Mouse (Mus musculus) spleen, postnatal 36 days (tissue): Measurements from ENCODE around the gene Hist1h4b.

Experiments used
- DNase-seq, 2 experiments: peaks; one replicate each; pipeline ENCODE4 v3.0.0; 2022; ENCODE audit warnings: low spot score in 2 of 2, mixed read lengths in 1 of 2

Hist1h4b gene

GRCm38 (mm10) chr13:23740256-23740840 lies 16.5 kb upstream of the Hist1h4b start:
- no peak for DNase-seq

GRCm38 (mm10) chr13:23740910-23741309 lies 15.9 kb upstream of the Hist1h4b start:
- DNase-seq, result no peak

DNA sequence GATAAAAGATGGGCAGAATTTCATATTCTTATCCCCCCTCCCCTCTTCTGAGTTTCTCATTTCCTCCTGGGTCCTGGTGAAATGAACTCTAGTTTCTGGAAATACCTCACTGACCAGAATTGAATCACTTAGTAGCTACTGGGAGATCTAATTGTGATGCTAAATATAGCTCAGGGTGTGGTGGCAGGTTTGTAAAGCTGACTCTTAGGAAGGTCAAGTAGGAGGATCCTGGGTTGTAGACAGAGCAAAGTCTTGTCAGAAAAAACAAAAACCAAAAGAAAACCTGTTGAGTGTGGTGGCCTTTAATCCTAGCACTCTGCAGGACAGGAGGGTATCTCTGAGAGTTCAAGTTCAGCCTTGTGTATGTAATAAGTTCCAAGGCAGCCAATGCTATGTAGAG lies 14.8 kb upstream of the Hist1h4b start:
- no peak for DNase-seq

DNA sequence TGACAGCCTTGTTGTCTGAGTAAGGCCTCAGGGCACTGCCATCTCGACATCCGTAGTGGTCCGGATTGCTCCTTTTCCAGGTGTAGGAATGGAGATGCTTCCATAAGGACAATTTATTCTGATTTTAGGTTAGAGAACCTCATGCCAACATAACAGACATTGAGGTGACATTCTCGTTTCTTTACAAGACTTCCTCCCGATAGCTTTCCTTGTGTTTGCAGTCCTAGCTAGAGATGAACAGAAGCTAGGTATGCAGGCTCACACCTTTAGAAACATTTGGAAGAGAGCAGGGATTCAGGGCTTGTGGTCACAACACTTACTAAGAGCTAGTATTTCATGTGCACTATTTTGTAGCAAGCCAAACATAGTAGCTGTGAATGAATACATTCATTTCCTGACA lies 13.6 kb upstream of the Hist1h4b start:
- no peak for DNase-seq

DNA sequence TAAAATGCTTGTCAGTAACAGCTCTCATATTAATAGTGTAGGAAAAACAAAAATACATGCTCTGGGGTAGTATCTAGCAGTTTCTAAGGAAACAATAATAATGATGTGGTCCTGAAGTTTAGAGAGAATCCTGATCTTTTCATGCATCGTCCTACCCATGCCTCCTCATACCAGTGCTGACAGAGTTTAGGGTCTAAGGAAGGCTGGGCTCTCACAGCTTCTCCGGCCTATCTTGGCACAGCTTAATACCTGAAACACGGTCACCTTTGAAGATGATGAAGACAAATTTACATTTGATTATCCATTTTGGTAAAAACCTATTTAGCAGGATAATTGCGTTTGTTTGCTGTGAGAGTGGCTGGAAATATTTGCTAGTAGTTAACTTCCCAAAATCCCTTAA lies 12.8 kb upstream of the Hist1h4b start:
- DNase-seq, result no peak

- DNase-seq, result no peak
These were observed 12.1 kb upstream of the Hist1h4b start for GRCm38 (mm10) chr13:23744421-23745380.

DNA sequence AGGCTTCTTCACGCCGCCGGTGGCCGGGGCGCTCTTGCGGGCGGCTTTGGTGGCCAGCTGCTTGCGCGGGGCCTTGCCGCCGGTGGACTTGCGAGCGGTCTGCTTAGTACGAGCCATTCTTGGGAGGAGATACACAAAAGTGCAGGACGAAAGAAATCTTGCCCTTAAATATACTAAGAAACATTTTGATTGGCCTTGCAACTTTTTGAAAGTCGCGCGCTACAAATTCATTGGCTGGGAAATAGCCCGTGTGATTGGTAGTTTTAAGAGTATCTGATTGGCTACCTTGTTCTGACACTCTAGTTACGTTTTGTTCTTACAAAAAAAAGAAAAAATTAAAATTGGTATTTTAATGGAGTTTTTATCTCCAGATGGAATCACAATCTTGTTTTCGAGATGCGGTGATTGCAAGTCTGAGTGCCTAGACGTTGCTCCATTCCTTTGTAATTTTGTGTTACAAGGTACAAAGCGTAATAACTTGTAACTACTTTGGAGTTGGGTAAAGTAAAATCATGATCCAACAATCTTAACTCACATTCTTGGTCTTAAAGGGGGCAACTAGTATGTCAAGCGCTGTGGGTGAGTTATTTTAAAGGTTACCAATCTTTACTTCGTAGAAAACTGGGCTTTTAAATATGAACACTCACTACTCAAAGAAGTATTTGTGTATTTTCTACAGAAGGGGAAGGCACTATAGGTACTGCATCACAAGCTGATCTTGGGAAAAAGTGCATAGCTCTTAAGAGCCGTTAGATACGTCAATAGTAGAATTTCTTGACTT lies 11.2 kb upstream of the Hist1h4b start, which contains the start of gene Hist1h3c:
TSS of gene Hist1h3c (minus strand) at position 222 of the 781 bp plus-strand sequence.
- DNase-seq, result peak; percentile 76 to 89

DNA sequence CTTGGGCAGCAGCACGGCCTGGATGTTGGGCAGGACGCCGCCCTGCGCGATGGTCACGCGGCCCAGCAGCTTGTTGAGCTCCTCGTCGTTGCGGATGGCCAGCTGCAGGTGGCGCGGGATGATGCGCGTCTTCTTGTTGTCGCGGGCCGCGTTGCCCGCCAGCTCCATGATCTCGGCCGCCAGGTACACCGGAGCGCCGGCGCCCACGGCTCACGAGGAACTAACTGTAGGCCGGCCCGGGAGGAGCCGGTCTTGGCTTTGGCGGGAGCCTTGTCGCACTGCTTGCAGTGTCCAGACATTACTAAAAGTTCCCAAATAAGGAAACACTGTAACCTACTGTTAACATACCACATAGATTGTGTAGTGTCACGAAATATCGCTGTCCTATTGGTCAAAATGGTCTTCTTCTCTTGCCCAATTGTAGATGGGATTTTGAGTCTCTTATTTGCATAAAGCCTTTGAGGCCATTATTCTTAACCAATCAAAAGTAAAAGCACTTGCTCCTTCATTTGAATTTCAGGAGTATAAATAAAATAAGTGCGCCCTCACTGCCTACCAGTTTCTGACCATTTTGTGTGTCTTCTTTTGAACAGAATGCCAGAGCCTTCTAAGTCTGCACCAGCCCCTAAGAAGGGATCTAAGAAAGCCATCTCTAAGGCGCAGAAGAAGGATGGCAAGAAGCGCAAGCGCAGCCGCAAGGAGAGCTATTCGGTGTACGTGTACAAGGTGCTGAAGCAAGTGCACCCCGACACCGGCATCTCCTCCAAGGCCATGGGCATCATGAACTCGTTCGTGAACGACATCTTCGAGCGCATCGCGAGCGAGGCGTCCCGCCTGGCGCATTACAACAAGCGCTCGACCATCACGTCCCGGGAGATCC lies 10.4 kb upstream of the Hist1h4b start, which contains the start of gene Hist1h2bb:
TSS of gene Hist1h2bb (plus strand) at position 534 of the 880 bp plus-strand sequence.
- DNase-seq, result peak; percentile 76 to 87

DNA sequence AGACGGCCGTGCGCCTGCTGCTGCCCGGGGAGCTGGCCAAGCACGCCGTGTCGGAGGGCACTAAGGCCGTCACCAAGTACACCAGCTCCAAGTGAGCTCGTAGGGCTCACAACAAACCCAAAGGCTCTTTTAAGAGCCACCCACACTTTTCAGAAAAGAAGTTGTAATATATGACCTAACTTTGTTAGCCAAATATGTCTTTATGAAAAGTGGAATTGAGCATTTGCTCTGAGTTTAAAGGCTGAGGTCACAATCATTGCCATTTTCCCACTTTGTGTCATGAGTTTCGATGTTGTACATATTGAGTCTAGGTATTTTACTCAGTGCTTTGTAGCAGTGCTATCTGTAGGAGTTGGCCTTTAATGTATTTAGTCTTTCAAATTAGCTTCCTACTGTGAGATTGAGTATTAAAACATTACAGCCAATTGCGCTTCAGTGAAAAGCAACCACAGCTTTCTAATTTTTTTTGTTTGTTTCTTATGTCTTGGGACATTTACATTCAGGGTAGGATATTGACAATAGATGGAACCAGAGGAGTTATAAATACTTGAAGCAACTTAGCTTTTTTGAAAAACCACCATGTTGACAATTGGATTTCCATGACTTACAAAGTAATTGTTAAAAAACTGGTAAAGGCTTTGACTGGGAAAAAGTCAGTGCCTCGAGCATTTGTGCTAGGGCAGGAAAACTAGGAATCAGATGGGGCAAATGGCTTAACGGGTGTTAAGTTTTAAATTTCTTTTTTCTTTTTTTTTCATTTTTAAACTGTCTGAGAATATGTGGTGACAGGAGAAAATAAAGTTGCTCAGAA lies 9.5 kb upstream of the Hist1h4b start:
- DNase-seq, result no peak

GRCm38 (mm10) chr13:23747892-23748288 lies 8.9 kb upstream of the Hist1h4b start:
- DNase-seq, result no peak

GRCm38 (mm10) chr13:23749563-23750121 lies 7.2 kb upstream of the Hist1h4b start:
- DNase-seq, result no peak

GRCm38 (mm10) chr13:23750839-23751477 lies 5.9 kb upstream of the Hist1h4b start, which contains the start of gene Hist1h2ab:
Gene Hist1h2ab, plus strand, starts transcription at chr13:23751126.
- peak; percentile 62 to 74 for DNase-seq

- DNase-seq, result no peak
These were observed 5.3 kb upstream of the Hist1h4b start for GRCm38 (mm10) chr13:23751478-23751956.

DNA sequence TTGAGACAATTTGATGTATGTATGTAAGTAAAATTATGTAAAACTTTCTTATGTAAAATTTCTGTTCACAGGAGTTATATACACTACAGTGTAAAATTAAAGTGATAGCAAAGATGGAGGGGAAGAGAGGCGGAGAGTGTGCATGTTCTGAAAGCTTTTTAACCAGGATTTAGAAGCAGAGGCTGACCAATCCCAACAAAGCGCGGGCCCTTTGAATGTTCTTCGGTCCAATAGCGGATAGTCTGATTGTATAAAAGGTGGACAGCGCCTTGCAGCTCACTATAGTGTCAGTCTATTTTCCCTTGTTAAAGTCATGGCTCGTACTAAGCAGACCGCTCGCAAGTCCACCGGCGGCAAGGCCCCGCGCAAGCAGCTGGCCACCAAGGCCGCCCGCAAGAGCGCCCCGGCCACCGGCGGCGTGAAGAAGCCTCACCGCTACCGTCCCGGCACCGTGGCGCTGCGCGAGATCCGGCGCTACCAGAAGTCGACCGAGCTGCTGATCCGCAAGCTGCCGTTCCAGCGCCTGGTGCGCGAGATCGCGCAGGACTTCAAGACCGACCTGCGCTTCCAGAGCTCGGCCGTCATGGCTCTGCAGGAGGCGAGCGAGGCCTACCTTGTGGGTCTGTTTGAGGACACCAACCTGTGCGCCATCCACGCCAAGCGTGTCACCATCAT lies 4.6 kb upstream of the Hist1h4b start, which contains the start of gene Hist1h3b:
TSS of gene Hist1h3b (plus strand) at position 201 of the 675 bp plus-strand sequence.
- DNase-seq, result peak; percentile 83 to 91

DNA sequence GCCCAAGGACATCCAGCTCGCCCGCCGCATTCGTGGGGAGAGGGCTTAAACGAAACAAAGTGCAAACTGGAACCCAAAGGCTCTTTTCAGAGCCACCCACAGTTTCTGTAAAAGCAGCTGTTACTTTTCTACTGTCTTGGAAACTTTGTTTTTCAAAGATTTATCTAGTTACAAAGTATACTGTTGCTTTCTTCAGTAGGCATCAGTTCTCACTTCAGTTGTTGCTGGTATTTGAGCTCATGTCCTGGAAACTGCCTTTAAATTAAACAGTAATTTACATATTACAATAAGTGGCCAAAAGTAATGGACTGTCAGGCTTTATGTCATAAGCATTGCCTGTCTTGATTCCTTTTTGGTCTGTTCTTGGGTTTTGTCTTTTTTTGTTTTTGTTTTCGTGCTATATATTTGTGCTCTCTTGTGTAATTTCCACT lies 4.1 kb upstream of the Hist1h4b start:
- no peak for DNase-seq

DNA sequence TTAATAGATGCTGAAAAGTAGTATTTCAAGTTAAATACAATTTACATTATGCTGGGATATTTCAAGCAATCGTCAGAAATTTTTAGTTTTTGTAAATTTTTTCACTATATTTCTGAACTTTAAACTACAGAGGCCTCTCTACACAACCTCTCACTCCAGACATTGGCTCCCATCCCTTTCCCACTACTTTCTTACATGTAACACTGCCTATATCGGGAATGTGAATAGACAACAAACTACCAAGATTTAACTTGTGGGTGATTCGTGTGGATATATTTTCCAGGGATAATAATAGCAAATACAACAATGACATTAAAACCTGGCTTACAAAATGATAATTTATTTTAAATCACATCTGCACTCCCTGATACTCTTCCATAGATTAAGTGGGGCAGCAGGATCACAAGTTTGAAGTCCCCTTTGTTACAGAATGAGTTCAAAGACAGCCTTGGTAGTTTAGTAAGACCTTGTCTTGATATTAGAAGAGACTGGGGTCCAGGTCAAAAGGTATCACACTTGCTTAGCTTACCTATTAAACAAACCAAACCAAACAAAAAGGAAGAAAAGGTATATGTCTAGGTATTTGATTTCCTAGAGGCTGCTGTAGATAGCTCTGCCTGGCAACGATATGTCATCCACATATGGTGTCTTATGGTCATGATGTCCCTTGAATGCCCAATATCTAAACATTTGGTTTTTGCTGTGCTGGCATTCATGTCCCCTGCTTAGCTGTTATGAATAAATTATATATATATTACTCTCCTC lies 3.3 kb upstream of the Hist1h4b start:
- DNase-seq, result no peak

GRCm38 (mm10) chr13:23755000-23755399 lies 1.8 kb upstream of the Hist1h4b start:
- DNase-seq, result no peak
